Mouse (Mus musculus) liver, postnatal 0 days (tissue): ENCODE data around the gene Aifm1. TPM values are rescaled to one million over a fixed set of nuclear protein-coding genes. Genes with fewer than 3 reads are reported as not detected.

Experiments
- ATAC-seq: fragments of 200-750 bp; cut with Nextera tagmentation; 2 replicates; pipeline ENCODE4 v1.8.0; 2017; ENCODE audit warnings: mild to moderate bottlenecking, moderate library complexity
- DNase-seq: peaks from one replicate; pipeline ENCODE4 v3.0.0-alpha.2; 2016
- H3K27ac ChIP-seq: fragments of 300-500 bp; sonication (generic); 2 replicates; pipeline ENCODE4 v1.5.1; 2014; ENCODE audit warnings: antibody characterized with exemption, moderate library complexity, mild to moderate bottlenecking, low read depth
- H3K27me3 ChIP-seq: fragments of 300-500 bp; sonication (generic); 2 replicates; pipeline ENCODE4 v1.6.1; 2014; ENCODE audit warnings: low read length, control low read depth, mixed read lengths; ENCODE audit not compliant: insufficient read depth
- H3K36me3 ChIP-seq: fragments of 300-500 bp; sonication (generic); replicated peaks from 2 replicates; pipeline ENCODE4 v1.6.1; 2014; ENCODE audit warnings: mild to moderate bottlenecking, control low read depth, low read length, moderate library complexity, mixed read lengths; ENCODE audit not compliant: insufficient read depth
- H3K4me1 ChIP-seq: fragments of 300-500 bp; sonication (generic); 2 replicates; pipeline ENCODE4 v1.6.1; 2014; ENCODE audit warnings: antibody characterized with exemption, mild to moderate bottlenecking, control low read depth; ENCODE audit not compliant: insufficient read depth
- H3K4me2 ChIP-seq: fragments of 300-500 bp; sonication (generic); 2 replicates; pipeline ENCODE4 v1.6.1; 2014; ENCODE audit warnings: low read depth, mild to moderate bottlenecking, low read length, moderate library complexity, mixed read lengths
- H3K4me3 ChIP-seq: fragments of 300-500 bp; sonication (generic); 2 replicates; pipeline ENCODE4 v1.5.1; 2014; ENCODE audit warnings: low read depth, low read length
- H3K9ac ChIP-seq: fragments of 300-500 bp; sonication (generic); replicated peaks from 2 replicates; pipeline ENCODE4 v1.6.1; 2014; ENCODE audit warnings: mild to moderate bottlenecking, moderate library complexity
- H3K9me3 ChIP-seq: fragments of 300-500 bp; sonication (generic); 2 replicates; pipeline ENCODE4 v1.6.1; 2016; ENCODE audit warnings: mild to moderate bottlenecking, control low read depth, low read length, mixed read lengths
- CTCF ChIP-seq: sonication (generic); IDR thresholded peaks from 2 replicates; pipeline ENCODE4 v1.5.1; 2016; ENCODE audit warnings: antibody characterized with exemption, low read depth
- EP300 ChIP-seq: IDR thresholded peaks from 2 replicates; pipeline ENCODE4 v1.6.1; 2016; ENCODE audit warnings: antibody characterized with exemption, low read depth, mild to moderate bottlenecking
- WGBS: fragments of 180-500 bp; shearing (Covaris S2); extraction: QIAGEN DNeasy Blood & Tissue Kit; methylation state at CpG from one replicate; pipeline ENCODE4 v1.1.7; 2014; ENCODE audit not compliant: insufficient replicate concordance; 5-methylcytosine and 5-hydroxymethylcytosine counted together
- polyA plus RNA-seq: library from polyadenylated mRNA; unstranded; fragments of >200 nt; fragmentation: Nextera tagmentation; extraction: Ambion mirVana; gene quantifications from 2 replicates; pipeline ENCODE4 v1.2.1, GENCODE M21; 2015

The Aifm1 gene
- polyA plus RNA-seq, 1 experiment from 2014 or later: 64.0 TPM

DNA sequence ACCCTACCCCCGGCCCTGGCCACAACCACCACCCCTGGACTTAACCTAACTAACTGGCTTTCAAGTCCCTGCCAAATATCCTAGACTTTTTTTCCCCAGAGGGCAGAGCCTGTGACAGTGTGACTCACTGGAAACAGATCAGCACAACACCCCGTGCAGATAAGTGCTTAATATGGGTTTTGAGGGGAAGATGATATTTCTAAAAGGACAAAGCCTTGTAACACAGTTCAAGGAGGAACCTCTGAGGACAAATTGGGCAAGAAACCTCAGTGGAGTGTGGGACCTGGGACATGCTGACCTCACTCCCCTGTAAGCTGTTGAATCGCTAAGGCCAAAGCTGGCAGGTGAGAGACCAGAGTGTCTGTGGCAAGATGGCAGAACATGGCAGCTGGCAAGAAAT, 8.3 kb upstream of the Aifm1 start:
- Histone ChIP-seq H3K9me3 (no peaks in the 10 kb centered on the region), H3K4me2 (no peak overlapping the region), H3K36me3 (no peaks in the 10 kb centered on the region), H3K27me3 (peaks cover 11% of the 10 kb centered on the region; the same call in 1 of the 2 replicates), H3K27ac (no peak overlapping the region), H3K4me1 (no peaks in the 10 kb centered on the region), H3K4me3 (no peak overlapping the region), H3K9ac (no peak overlapping the region)
- DNase-seq: no peak
- WGBS: 72% methylated on average over 3 of the region's 3 CpGs
- TF ChIP-seq EP300: no peak
- TF ChIP-seq CTCF: no peak
- no peak for ATAC-seq

GRCm38 (mm10) chrX:48519549-48520085, 6.3 kb upstream of the Aifm1 start:
- Histone ChIP-seq H3K27ac (no peak overlapping the region), H3K4me1 (no peaks in the 10 kb centered on the region), H3K4me3 (peak overlapping the region; percentile 35), H3K36me3 (no peaks in the 10 kb centered on the region), H3K9me3 (no peaks in the 10 kb centered on the region), H3K27me3 (peaks cover 11% of the 10 kb centered on the region; the same call in 1 of the 2 replicates), H3K4me2 (peak overlapping the region; percentile 70), H3K9ac (no peak overlapping the region)
- TF ChIP-seq CTCF: no peak
- 23% methylated on average over 20 of the region's 20 CpGs for WGBS
- ATAC-seq: no peak
- no peak for DNase-seq

DNA sequence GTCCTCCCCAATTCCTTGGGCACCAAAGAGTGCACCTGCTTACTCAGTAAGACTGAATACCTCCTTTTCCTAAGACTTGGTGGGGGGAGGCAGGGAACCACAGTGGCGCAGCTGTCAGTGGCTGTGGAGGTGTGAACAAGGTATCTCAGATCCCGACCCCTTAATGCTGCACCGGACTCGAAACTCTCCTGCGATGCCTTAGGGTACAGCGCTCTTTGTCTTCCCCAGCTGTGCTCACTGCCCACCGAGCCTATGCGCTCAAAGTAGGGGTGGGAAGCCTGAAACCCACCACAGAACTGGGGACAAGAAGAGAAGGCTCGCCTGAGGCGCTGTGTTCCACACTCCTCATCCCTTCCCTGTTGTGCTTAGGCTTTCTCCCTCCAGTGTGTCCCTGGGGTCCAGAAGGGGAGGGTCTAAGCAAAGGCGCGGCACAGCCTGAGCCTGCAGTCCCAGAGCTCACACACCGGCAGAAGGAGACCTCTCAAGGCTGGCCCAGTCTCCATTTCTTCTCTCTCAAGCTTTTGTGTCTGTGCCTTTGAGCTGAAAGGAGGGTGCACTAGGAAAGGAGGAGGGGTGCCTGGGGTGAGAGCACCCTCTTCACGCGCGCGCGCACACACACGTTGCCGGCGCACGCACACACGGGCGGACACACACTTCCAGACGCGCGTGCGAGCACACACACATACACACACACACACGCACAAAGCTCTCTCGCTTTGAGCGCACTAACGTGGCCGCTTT, 5.6 kb upstream of the Aifm1 start, which contains the start of gene Rab33a:
TSS of gene Rab33a (plus strand) at position 478 of the 741 bp plus-strand sequence.
- no peaks in the 10 kb centered on the region for H3K4me1 ChIP-seq
- peak within 1 kb of the TSS; percentile 35 for H3K4me3 ChIP-seq
- no peak for DNase-seq
- no peak within 1 kb of the TSS for H3K27ac ChIP-seq
- no peak for ATAC-seq
- WGBS: 23% methylated on average over 32 of the region's 33 CpGs
- H3K9me3 ChIP-seq: no peaks in the 10 kb centered on the region
- H3K36me3 ChIP-seq: no peaks in the 10 kb centered on the region
- TF ChIP-seq CTCF (no peak), EP300 (no peak)
- H3K9ac ChIP-seq: no peak within 1 kb of the TSS
- H3K4me2 ChIP-seq: peak within 1 kb of the TSS; percentile 70
- H3K27me3 ChIP-seq: peaks cover 11% of the 10 kb centered on the region; the same call in 1 of the 2 replicates

GRCm38 (mm10) chrX:48518211-48518807, 4.9 kb upstream of the Aifm1 start:
- DNase-seq (no peak), ATAC-seq (no peak)
- 32% methylated on average over 15 of the region's 15 CpGs for WGBS

DNA sequence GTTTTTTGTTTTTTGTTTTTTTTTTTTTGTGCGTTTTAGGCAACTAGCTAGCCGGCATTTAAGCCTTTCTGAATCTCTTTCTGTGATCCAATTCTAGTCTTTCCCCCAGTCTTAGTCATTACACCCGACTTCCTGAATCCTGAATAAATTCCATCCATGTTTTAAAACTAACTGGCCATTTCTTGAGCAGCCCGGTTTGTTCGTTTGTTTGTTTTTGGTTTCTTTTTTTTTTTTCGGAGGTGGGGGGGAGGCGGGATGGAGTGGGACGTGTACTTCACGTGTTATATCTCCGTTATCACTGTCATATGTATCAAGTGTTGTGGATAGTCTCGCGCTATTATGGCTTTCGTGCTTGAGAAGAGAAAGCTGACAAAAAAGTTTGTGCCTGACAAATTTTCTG, 461 bp upstream of the Aifm1 start:
- Histone ChIP-seq H3K27ac (no peak overlapping the region; the same call in 1 of the 2 replicates), H3K4me2 (peak overlapping the region; percentile 72), H3K4me1 (peaks cover 3% of the 10 kb centered on the region; the same call in 1 of the 2 replicates), H3K4me3 (peak overlapping the region; percentile 65), H3K36me3 (no peaks in the 10 kb centered on the region), H3K9me3 (no peaks in the 10 kb centered on the region), H3K9ac (peak overlapping the region; percentile 77), H3K27me3 (peaks cover 6% of the 10 kb centered on the region; the same call in 1 of the 2 replicates)
- WGBS: 16% methylated on average over 13 of the region's 13 CpGs
- ATAC-seq (peak; percentile 35; the same call in 1 of the 2 replicates), DNase-seq (no peak)
- peak; percentile 15; the same call in 1 of the 2 replicates for TF ChIP-seq EP300
- no peak for TF ChIP-seq CTCF

More at GRCm38 (mm10) chrX:48518211-48518807, 4.9 kb upstream of the Aifm1 start:
- H3K4me2 ChIP-seq: peak overlapping the region; percentile 70
- no peak overlapping the region for H3K9ac ChIP-seq
- no peaks in the 10 kb centered on the region for H3K36me3 ChIP-seq
- H3K27me3 ChIP-seq: peaks cover 11% of the 10 kb centered on the region; the same call in 1 of the 2 replicates
- no peaks in the 10 kb centered on the region for H3K9me3 ChIP-seq
- TF ChIP-seq EP300: no peak
- TF ChIP-seq CTCF: no peak
- peak overlapping the region; percentile 35 for H3K4me3 ChIP-seq
- H3K4me1 ChIP-seq: no peaks in the 10 kb centered on the region
- H3K27ac ChIP-seq: no peak overlapping the region

- H3K36me3 ChIP-seq: 0 out of 2 replicates have a peak, but pooled peaks cover 2% of the 10 kb centered on the region
- H3K4me3 ChIP-seq: no peak overlapping the region
- DNase-seq: no peak
- no peaks in the 10 kb centered on the region for H3K27me3 ChIP-seq
- no peak for ATAC-seq
- no peaks in the 10 kb centered on the region for H3K9me3 ChIP-seq
- TF ChIP-seq EP300 (no peak), CTCF (no peak)
- 78% methylated on average over 8 of the region's 8 CpGs for WGBS
- no peak overlapping the region for H3K9ac ChIP-seq
- H3K4me2 ChIP-seq: no peak overlapping the region
- no peak overlapping the region for H3K27ac ChIP-seq
- no peaks in the 10 kb centered on the region for H3K4me1 ChIP-seq
Observed at GRCm38 (mm10) chrX:48493763-48494162, 19.6 kb downstream of the Aifm1 start.
